Mouse (Mus musculus): ENCODE measurements around the gene Supt4a. TPM values are rescaled to one million over a fixed set of nuclear protein-coding genes. Genes with fewer than 3 reads are reported as not detected.
A peak's percentile ranks its signal among the peaks of the same experiment; 100 is the strongest.

Gene Supt4a
- polyA plus RNA-seq (2012; rRNA removed), result 59.1 and 62.2 TPM in 2 replicates

- under 1% methylated on average over 57 of the region's 57 CpGs for WGBS
These were observed at the start of gene Supt4a for GRCm38 (mm10) chr11:87737175-87737740. Gene Supt4a, plus strand, starts transcription at chr11:87737552.

DNA sequence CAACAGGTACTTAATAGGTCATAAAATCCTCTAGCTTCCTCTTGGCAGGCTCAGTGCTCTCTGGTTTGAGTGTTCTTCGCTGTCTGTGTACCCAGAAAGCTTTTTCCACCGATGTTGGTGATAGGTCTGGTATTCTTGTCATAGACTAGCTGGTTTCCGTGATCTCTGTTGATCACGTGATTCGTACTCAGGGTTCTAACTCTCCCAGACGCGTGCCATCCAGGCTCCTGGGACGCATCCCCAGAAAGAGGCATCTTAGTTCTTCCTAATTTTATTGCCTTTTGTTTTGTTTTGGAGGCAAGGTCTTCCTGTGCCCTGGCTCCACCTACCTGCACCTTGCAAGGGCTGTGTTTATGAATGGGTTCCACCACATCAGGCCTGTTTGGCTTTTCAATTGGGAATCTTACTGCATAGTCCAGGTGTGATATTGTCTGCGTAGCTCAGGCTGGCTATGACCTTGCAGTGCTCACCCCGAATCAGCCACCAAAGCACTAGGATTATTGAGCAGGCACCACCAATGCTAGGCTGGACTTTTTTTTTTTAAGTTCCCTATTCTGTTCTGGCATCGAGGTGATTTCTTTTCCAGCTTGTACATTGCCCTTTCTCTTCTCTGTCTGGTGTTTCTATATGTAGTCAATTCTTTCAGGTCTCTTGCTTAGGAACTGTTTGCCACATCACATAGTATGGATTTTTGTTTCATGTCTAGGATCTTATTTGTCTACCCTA, 48.7 kb upstream of the Supt4a start:
- TF ChIP-seq POLR2A (IDR thresholded peaks at IDR 0.05; ENCODE audit: low read depth, low read length), result no peak
- TF ChIP-seq CTCF (IDR thresholded peaks at IDR 0.05; ENCODE audit: extremely low read depth, insufficient read depth, insufficient read length, insufficient replicate concordance), result no peak
- 81% methylated on average over 11 of the region's 11 CpGs for WGBS
- no peaks in the 10 kb centered on the region for H3K27me3 ChIP-seq (ENCODE audit: control insufficient read depth, insufficient read depth, low read length)
- no peak for DNase-seq (ENCODE audit: low read depth in 1 of 2, low spot score in 2 of 2)
- peaks cover 21% of the 10 kb centered on the region for H3K4me1 ChIP-seq (ENCODE audit: control insufficient read depth, insufficient read depth, insufficient read length)
- H3K4me3 ChIP-seq (ENCODE audit: extremely low read depth, insufficient read depth, insufficient read length), result no peak overlapping the region
- H3K36me3 ChIP-seq (ENCODE audit: control insufficient read depth, insufficient read depth, low read length), result no peaks in the 10 kb centered on the region
- H3K27ac ChIP-seq (ENCODE audit: insufficient read depth, low read length), result no peak overlapping the region

More at GRCm38 (mm10) chr11:87737175-87737740, at the start of gene Supt4a:
- peak within 1 kb of the TSS; percentile 91 for H3K4me3 ChIP-seq (ENCODE audit: extremely low read depth, insufficient read depth, insufficient read length)
- peak; percentile 96 to 98 for DNase-seq (ENCODE audit: low read depth in 1 of 2, low spot score in 2 of 2)
- TF ChIP-seq CTCF (IDR thresholded peaks at IDR 0.05; ENCODE audit: extremely low read depth, insufficient read depth, insufficient read length, insufficient replicate concordance) (no peak), POLR2A (IDR thresholded peaks at IDR 0.05; ENCODE audit: low read depth, low read length) (peak; percentile 85)
- H3K36me3 ChIP-seq (ENCODE audit: control insufficient read depth, insufficient read depth, low read length), result peaks cover 12% of the 10 kb centered on the region
- peaks cover 24% of the 10 kb centered on the region; the same call in 1 of the 2 replicates for H3K4me1 ChIP-seq (ENCODE audit: control insufficient read depth, insufficient read depth, insufficient read length)
- peak within 1 kb of the TSS; percentile 89 for H3K27ac ChIP-seq (ENCODE audit: insufficient read depth, low read length)
- H3K27me3 ChIP-seq (ENCODE audit: control insufficient read depth, insufficient read depth, low read length), result no peaks in the 10 kb centered on the region

DNA sequence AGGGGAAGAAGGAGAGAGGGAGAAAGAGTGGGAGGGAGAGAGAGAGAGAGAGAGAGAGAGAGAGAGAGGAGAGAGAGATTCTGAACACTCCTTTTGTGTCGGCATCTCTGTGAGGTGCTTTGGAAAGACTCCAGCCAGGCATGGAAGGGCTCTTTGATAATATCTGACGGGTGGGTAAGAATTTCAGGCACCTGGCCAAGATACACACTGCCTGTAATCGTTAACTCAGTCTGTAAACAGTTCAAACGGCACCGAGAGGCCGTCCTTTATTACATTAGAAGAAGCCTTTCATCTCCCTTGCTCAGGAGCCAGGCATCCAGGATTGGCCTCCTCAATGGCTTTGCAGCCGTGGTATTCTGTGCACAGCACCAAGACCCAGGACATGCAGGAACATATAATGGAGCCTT, 47.9 kb upstream of the Supt4a start:
- H3K36me3 ChIP-seq (ENCODE audit: control insufficient read depth, insufficient read depth, low read length), result no peaks in the 10 kb centered on the region
- DNase-seq (ENCODE audit: low read depth in 1 of 2, low spot score in 2 of 2), result no peak
- 46% methylated on average over 7 of the region's 7 CpGs for WGBS
- H3K27me3 ChIP-seq (ENCODE audit: control insufficient read depth, insufficient read depth, low read length), result no peaks in the 10 kb centered on the region
- H3K4me1 ChIP-seq (ENCODE audit: control insufficient read depth, insufficient read depth, insufficient read length), result peaks cover 21% of the 10 kb centered on the region
- no peak for TF ChIP-seq CTCF (IDR thresholded peaks at IDR 0.05; ENCODE audit: extremely low read depth, insufficient read depth, insufficient read length, insufficient replicate concordance)
- no peak for TF ChIP-seq POLR2A (IDR thresholded peaks at IDR 0.05; ENCODE audit: low read depth, low read length)
- no peak overlapping the region for H3K27ac ChIP-seq (ENCODE audit: insufficient read depth, low read length)
- no peak overlapping the region for H3K4me3 ChIP-seq (ENCODE audit: extremely low read depth, insufficient read depth, insufficient read length)

DNA sequence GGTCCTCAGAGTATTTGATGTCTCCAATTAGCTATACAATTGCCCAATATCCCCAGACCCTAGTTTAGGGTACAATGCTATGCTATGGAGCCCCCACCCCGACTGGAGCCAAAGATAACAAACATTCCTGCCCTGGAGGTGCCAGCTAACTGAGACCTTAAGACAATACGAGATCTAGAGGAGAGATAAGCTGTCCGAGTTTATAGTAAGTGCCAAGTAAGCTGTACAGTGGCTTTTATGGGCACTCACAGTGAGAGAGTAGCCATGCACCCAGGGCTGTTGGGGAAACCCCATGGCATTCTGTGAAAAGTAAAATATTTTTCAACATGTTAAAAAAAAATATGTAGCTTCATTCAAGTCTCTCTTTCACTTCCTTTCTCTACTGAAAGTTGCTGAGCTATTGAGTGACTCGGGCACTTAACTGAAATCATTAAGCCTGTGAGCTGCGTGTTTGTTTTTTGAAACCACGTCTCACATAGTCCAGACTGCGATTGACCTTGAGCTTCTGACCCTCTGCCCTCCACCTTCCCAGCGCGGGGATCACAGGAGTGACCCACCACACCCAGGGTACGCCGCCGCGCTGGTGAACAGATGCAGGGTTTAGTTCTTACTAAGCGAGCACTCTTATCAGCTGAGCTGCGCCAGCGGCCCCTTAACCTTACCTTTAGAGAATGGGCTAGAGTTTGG, 47.2 kb upstream of the Supt4a start:
- no peak for DNase-seq (ENCODE audit: low read depth in 1 of 2, low spot score in 2 of 2)
- peak overlapping the region; percentile 21; the same call in 1 of the 2 replicates for H3K4me3 ChIP-seq (ENCODE audit: extremely low read depth, insufficient read depth, insufficient read length)
- H3K27ac ChIP-seq (ENCODE audit: insufficient read depth, low read length), result no peak overlapping the region
- WGBS, result 44% methylated on average over 16 of the region's 16 CpGs
- peaks cover 21% of the 10 kb centered on the region for H3K4me1 ChIP-seq (ENCODE audit: control insufficient read depth, insufficient read depth, insufficient read length)
- no peaks in the 10 kb centered on the region for H3K27me3 ChIP-seq (ENCODE audit: control insufficient read depth, insufficient read depth, low read length)
- no peaks in the 10 kb centered on the region for H3K36me3 ChIP-seq (ENCODE audit: control insufficient read depth, insufficient read depth, low read length)
- TF ChIP-seq POLR2A (IDR thresholded peaks at IDR 0.05; ENCODE audit: low read depth, low read length) (no peak), CTCF (IDR thresholded peaks at IDR 0.05; ENCODE audit: extremely low read depth, insufficient read depth, insufficient read length, insufficient replicate concordance) (no peak)

DNA sequence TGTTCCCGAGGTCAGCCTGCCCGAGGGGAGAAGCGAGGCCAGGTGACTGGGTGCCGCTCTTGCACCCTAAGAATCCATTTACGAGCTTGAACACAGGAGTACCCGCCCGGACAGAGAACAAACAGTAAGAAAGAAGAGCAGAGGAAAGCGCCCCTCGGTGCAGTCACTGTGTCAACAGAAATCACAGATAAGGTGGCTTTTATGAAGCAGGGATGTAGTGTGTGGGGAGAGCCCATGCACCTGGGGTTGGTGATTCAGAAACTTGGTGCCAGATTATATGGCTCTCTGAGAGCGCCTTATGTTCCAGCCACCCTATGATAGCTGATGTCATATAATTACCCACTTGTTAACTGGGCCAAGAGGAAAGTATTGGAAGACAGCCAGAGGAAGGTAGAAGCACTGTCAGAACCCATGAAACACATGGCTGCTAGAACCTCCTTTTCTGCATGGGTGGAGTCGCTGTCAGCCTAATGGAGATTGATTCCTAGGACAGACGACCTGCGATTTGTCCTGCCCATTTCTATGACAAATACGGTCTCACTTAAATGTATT, 40.1 kb upstream of the Supt4a start:
- DNase-seq (ENCODE audit: low read depth in 1 of 2, low spot score in 2 of 2), result no peak
- Histone ChIP-seq H3K27ac (ENCODE audit: insufficient read depth, low read length) (no peak overlapping the region), H3K27me3 (ENCODE audit: control insufficient read depth, insufficient read depth, low read length) (no peaks in the 10 kb centered on the region), H3K4me3 (ENCODE audit: extremely low read depth, insufficient read depth, insufficient read length) (no peak overlapping the region), H3K4me1 (ENCODE audit: control insufficient read depth, insufficient read depth, insufficient read length) (no peaks in the 10 kb centered on the region; the same call in 1 of the 2 replicates), H3K36me3 (ENCODE audit: control insufficient read depth, insufficient read depth, low read length) (no peaks in the 10 kb centered on the region)
- WGBS, result 79% methylated on average over 14 of the region's 14 CpGs
- TF ChIP-seq CTCF (IDR thresholded peaks at IDR 0.05; ENCODE audit: extremely low read depth, insufficient read depth, insufficient read length, insufficient replicate concordance) (no peak), POLR2A (IDR thresholded peaks at IDR 0.05; ENCODE audit: low read depth, low read length) (no peak)

- H3K4me1 ChIP-seq (ENCODE audit: control insufficient read depth, insufficient read depth, insufficient read length), result no peaks in the 10 kb centered on the region; the same call in 1 of the 2 replicates
- WGBS, result 90% methylated on average over 4 of the region's 4 CpGs
- no peak overlapping the region for H3K27ac ChIP-seq (ENCODE audit: insufficient read depth, low read length)
- TF ChIP-seq POLR2A (IDR thresholded peaks at IDR 0.05; ENCODE audit: low read depth, low read length) (no peak), CTCF (IDR thresholded peaks at IDR 0.05; ENCODE audit: extremely low read depth, insufficient read depth, insufficient read length, insufficient replicate concordance) (no peak)
- no peak for DNase-seq (ENCODE audit: low read depth in 1 of 2, low spot score in 2 of 2)
- no peak overlapping the region for H3K4me3 ChIP-seq (ENCODE audit: extremely low read depth, insufficient read depth, insufficient read length)
- no peaks in the 10 kb centered on the region for H3K27me3 ChIP-seq (ENCODE audit: control insufficient read depth, insufficient read depth, low read length)
- no peaks in the 10 kb centered on the region for H3K36me3 ChIP-seq (ENCODE audit: control insufficient read depth, insufficient read depth, low read length)
These were observed 39.2 kb upstream of the Supt4a start for GRCm38 (mm10) chr11:87698126-87698525.
